Mouse (Mus musculus): ENCODE measurements at regions not wholly inside any gene's neighbourhood (a gene's known extent, or its start where the extent isn't known, plus 50 kb on each side); places are given as distances from the start of the nearest gene placed in this dataset.

DNA sequence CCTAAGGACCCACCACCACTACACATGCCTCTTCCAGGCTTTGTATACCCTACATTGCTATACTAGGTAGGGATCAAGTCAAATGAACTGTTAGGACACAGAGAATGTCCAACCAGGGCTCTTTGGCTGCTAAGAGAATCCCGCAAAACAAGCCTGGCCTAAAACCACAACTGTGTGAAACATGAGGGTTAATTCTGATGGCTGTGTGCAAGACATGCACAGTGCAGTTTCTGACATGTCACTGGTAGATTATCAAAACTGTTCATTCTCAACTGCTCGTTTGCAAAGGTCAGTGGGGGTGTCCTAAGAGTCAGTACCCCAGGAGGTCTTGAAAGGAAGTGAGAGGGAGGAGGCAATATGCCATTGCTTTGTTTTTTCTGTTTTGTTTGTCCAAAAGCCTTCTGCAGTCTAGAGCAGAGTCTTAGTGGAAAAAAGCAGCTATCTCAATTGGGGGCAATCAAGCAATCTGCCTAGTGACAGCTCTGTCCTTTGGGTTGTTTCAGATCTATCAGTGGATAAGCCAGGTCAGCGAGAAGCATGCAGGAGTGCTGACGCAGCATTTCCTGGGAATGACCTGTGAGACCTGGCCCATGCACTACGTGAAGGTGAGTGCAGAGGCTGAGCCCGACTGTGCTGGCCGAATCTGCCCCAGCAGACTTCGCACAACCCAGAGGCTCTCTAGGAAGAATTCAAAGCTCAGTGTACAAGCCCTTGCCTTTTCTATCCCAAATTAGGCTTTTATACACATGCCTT is 151.3 kb upstream of the 4933402D24Rik start:
- DNase-seq (ENCODE audit: low spot score): no peak

DNA sequence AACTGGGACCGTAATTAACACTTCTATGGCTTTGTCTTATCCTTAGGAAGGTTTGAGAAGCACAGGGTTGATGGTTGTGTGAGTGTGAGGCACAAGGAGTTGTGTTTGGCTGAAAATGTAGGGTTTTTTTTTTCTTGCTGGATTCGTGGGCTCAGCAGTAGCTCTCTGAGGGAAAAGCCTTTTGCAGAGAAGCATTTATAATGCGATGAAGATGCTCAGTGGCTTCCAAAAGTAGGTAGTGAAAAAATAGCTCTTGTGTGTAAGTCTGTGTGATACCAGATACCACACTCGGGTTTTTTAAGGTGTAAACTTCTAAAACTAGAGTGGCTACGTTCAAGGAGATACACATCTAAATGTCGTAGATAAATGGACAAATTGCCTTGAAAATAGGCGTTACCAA is 149.1 kb upstream of the 4933402D24Rik start:
- DNase-seq (ENCODE audit: low spot score): no peak

DNA sequence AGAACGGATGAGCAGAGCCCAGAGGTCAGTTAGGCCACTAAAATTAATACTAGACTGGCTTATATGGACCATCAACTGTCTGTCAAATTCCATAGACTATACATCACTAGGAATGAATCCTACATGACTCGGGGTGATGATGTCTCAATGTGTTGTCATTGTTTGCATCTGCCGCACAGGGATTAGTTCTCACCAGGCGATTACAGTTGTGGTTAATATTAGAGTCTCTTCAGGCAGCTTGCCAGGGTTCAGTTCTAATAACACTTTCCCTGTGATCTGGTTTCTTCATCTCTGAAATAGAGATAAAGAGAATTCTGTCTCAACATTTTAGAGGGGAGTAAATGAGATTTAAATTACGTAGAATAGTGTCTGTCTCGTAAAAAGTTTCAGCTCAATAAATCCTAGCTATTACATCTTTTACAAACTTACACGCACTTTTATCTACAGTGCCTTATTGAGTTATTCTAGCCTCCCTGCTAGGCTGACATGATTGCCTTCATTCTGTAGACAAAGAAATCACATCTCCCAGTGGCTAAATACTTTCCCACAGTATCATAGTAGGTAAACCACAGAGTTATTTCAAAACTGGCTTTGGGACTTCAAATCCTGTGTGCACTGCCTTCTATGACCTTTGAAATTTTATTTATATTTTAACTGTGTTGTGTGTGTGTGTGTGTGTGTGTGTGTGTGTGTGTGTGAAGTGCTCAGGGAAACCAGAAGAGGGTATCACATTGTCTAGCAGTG is 148.0 kb upstream of the 4933402D24Rik start:
- DNase-seq (ENCODE audit: low spot score): no peak

DNA sequence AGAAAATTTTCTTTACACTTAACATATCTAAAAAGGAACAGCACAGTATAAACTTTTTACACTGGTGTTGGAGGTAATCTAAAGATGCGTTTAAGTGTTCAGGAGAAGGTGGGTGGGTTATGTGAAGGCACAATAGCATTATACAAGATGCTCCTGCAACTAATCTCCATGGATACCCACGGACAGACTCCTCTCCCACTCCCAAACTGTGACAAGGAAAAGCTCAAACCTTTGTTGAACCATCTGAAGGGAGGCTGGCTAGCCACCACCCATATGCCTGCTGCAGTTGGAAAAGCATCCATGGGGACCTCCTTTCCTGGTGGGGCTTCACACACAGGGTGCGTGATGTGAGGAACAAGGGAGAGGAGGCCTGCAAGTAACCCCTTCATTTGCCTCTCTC is 141.7 kb upstream of the 4933402D24Rik start:
- DNase-seq (ENCODE audit: low spot score): no peak

DNA sequence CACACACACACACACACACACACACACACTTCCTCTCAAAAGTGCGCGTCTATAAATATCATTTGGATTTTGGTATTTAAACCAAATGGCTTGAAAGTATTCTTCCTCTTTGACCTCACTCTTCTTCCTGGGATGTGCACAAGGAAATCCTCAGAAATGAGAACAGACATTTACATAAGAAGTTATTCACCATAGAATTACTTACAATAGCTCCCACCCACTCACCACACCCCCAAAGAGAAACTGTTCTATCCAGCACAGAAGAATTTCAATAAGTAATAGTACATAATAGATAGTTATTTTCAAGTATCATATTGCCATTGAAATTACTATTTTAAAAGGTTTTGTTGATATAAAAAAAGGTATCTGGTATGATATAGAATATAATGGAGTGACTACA is 140.1 kb upstream of the 4933402D24Rik start:
- DNase-seq (ENCODE audit: low spot score): no peak

DNA sequence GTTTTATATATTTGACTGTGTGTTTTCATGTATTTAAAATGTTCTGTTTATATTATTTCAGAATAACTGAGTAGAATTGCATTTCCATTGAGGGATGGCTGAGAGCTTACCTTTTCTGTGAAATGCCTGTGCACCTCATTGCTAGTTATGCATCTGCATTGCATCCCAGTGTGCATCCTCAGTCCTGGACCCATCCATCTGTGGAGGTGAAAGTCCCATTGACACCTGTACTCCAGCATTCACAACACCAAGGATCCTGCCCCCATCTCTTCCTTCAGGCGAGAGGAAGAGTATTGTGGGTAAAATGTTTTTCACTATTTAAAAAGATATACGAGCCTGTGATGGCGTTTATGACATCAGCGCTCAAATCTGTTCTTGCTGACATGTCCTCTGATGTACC is 134.6 kb upstream of the 4933402D24Rik start:
- DNase-seq (ENCODE audit: low spot score): no peak

DNA sequence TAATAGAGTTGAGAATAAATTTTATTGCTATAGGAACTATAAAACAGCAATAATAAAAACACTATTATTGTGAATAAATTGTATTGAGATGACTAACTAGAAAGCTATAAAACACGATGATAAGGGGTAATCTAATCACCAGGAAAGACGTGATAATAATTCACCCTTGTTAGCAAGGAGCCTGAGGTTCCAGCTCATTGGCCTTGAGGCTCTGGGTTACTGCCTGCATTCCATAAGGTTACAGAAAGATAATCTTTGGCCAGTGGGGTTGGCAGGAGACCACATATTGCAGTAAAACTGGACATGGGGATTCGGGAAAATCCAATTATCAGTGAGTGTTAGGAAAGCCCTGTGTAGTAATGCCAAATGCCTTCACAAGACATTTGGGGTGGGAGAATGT is 134.1 kb upstream of the 4933402D24Rik start:
- DNase-seq (ENCODE audit: low spot score): no peak

DNA sequence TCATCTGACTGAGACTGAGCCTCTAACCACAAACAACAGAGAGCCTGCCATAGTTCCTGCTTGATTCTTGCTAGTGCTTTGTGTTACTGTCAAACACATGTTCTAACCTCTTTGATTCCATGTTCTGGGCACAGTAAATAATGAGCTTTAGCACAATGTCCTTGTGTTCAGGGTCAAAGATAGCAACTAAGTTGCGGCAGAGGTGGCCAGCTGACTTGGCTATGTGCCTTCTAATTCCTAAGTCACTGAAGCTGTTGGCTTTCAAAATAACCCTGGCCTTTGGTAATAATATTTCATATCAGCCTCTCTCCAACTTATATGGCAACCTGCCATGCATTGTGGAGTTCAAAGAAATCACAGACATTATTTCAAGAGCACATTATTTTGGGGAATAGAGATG is 133.3 kb upstream of the 4933402D24Rik start:
- DNase-seq (ENCODE audit: low spot score): no peak

DNA sequence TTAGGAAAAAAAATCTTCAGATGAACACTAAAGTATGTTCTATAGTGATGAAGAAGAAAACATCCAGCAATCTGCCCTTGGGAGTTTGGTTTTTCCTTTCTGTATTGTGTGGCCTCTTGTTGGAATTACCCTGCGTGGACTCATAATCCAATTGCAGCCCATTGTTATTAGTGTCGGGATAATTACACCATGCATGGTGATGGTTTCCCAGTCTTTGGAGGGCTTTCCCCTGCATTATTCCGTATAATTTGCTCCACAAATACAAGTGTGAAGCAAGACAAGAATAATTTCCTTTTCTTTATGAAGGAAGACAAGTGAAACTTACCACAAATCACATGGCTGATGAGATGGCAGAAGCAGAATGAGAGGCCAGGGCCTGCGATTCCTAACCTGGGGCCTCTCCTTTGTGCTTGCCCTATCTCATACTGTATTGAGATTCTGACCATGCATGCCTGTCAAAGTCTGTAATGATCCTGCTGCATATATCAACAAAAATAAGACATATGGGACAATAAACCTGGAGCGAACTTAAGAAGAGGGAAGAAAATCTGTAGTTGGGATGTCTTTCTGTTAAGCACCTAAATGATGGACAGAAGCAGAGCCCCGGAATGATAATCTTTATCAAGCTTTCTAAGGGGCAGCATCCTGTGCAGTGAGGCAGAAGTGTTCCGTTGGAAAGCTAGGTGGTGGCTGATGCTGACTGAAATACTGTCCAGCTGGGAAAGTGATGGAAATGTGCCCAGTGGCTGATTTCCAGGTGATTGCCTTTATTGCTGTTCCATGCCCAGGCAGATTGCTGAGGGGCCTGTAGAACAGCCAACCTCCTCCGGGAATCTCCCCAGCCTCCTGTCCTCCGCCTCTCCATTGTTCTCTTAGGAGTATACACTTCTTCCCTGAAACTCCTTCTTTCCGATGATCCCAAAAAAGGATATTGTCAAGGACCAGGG is 130.8 kb upstream of the 4933402D24Rik start:
- no peak for DNase-seq (ENCODE audit: low spot score)

DNA sequence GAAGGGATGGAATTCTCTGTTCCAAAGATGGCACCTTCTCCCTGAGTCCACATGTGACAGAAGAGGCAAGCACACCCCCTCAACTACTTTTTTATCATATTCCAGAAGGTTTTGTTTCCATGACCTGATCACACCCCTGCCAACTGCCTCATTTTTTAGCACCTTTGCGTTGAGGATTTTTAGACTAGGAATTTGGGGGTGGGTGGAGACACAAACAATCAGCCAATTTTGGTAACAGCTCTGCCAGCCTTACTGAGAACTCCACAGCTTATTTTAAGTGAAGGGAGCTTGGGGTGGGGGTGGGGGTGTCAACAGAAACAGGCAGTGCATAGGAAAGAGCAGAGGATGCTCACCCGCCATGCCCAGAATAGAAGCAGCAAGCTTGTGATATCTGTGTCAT is 129.7 kb upstream of the 4933402D24Rik start:
- no peak for DNase-seq (ENCODE audit: low spot score)

DNA sequence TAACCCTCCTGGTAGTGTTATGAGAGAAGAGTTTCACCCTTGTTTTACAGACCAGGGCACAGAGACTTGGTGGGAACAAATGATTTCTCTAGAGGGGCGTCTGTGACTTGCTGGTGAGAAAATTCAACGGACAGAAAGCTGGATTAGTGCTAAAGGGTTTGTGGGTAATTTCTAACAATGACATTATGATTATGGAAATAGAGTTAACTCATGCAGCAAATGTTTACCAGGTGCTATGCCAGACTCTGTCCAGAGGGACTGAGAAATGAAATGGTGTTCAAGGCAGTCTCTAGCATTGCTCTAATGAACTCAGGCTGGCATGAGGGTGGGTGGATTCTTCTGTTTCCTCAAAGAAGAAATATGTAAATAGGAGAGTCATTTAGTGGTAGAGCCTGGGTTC is 128.5 kb upstream of the 4933402D24Rik start:
- no peak for DNase-seq (ENCODE audit: low spot score)

DNA sequence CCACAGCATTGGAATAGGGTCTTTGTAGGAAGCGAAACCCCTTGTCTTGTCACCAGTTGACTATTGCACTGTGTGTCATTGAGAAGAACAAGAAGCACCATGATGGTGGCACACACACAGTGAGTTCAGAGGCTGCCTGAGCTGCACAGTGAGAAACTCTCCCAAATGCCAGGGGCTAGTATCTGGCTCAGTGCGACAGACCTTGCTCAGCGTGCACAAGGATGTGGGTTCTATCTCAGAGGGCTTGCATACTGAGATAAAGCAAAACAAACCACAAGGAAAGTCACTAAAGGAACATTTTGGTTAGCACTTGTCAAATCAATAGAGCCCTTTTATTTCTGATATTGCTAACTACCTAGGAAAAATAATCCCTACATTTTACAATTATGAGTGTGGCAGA is 110.5 kb upstream of the 4933402D24Rik start:
- DNase-seq (ENCODE audit: low spot score): no peak

DNA sequence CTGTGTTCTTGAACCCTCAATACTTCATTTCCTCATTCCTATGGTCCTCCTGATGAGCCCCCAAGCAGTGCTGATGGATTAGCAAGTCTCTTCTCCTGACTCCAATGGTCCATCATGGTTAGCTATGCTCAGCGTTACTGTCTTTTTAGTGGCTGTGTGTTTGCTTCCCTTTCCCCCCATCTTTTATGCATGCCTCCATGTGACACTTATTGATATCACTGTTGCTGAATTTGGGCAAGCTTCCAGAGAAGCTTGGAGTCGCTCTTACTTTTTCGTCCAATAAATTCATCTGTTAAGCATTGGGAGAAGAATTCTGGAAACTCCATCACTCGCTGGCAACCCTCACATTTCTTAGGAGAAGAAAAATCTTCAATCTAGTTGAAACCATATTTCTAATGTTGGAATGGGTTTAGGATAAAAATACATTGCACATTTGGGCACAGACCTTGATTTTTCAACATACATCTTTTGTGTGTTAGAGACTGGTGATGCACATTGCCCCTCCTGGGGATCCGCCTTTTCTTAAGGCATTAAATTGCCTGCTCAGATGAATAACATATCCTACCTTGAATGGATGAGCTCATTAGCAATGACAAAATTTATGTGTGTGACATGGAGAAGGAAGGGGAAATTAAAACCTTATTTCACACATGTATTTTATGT is 107.7 kb upstream of the 4933402D24Rik start:
- no peak for DNase-seq (ENCODE audit: low spot score)

DNA sequence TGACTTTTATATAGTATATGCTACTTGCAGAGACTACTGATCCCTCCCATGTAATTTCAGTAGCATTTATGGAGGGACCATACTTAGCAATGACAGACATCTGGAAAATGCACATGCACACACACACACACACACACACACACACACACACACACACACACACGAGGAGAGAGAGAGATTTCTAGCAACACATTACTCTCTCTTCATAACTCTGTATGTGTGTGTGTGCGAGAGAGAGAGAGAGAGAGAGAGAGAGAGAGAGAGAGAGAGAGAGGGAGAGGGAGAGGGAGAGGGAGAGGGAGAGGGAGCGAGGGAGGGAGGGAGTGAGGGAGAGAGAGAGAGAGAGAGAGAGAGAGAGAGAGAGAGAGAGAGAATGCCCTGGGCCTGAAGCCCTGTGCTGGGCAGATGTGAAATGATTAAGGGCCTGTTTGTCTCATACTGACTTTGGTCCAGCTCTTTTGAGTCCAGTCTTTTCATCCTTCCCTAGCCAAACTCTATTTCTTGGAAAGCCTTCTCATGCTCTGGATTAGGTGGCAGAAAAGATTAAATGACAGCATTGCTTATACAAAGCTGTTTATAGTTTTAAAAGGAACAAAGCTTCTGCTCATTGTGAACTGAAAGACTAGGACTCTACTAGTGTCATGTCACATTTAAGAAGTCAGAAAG is 106.4 kb upstream of the 4933402D24Rik start:
- no peak for DNase-seq (ENCODE audit: low spot score)

DNA sequence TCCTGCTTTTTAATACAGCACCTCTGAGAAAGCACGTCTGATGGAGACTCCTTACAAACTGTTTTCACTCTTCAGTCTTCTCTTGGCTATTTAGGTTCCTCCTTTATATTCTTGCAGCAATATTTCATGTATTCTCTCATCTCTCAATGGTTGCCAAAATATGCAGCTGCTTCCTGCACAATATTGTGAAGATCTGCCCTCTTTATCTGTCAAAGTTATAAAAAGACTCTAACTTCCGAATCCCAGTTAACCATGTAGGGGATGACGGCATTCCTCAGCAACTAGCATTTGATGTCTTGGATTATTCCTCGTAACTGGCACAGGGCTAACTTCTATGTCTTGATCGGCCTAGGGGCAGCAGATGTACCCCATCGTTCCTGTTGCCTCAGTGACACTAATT is 102.8 kb upstream of the 4933402D24Rik start:
- DNase-seq (ENCODE audit: low spot score): no peak

DNA sequence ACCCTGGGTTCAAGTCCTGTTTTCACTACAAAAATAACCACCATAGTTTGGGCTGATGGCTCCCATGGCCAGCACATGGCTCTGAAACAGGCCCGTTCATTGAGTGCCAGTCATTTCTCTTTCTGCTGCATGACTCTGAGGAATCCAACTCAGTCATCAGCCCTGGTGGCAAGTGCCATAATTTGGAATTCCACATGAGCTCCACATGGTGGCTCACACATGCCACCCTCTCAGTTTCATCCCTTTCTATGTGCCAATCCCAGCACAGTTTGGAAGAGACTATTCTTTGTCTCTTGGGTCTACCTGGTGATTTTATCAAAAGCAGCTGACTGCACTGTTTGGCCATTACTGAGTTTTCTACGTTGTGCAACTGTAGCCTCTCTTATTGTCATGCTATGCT is 100.3 kb upstream of the 4933402D24Rik start:
- no peak for DNase-seq (ENCODE audit: low spot score)

DNA sequence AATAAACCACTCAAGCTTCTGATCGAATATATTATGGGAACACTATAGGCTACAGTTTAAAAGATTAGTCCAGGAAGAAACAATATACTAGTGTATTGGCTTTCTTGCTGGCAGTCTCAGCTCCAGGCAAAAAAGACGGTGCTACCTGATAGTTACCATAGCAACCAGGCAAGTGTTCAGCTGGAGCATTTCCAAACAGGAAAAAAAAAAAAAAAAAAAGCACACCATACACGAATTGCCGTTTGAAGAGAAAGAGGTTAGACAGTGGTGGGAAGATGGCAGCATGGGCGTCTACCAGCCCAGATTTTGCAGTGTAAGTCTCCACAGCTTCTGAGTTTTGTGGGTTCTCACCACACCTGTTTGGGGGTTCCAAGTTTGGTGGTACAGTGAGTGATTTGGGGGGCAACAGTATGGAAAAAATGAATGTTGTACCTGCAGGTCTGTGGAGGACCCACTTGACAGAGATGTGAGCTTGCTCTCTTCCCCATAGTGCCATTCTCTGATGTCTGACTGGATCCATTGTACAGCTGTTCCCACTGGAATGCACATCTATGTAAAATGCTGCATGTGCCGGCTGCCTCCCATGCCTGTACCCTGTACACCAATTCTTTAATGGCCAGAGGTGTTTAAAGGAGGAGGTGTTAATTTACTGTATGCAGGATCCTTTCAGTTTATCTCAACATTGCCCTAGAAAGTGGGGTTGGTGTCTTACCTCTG is 89.0 kb upstream of the 4933402D24Rik start:
- DNase-seq (ENCODE audit: low spot score): no peak

DNA sequence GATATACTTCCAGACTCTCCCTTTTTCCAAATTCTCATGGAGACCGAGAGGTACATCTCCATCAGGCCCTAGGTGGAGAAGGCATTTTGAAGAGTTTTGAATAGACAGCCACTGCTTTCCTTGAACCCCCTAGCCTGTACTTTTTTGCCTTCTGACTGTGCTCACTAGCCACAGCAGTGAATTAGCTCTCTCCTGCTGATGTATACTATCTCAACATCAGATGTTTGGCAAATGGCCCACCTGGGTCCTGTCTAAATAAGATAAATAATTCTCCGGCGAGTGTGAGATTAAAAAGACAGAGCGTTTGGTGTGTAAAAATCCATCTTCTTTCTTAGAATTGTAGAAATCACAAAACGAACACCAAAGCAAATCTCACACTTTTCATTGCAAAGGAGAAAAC is 88.4 kb upstream of the 4933402D24Rik start:
- DNase-seq (ENCODE audit: low spot score): no peak

DNA sequence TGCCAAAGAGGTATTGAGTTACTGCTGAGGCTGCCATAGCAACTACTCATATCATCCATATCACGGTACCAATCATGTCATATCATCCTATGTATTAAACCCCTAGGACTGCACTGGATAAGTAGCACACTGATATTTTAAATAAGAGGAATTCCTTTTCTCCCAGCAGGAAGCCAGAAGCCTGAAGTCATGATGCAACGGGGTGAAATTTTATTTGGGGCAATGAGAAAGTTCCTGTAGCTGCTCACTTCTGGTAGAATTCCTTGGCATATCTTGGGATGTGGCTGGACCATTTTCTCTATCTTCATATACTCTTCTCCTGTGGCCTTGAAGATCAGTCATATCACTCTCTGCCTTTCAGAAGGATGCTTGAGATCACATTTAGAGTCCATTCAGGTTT is 87.3 kb upstream of the 4933402D24Rik start:
- DNase-seq (ENCODE audit: low spot score): no peak

DNA sequence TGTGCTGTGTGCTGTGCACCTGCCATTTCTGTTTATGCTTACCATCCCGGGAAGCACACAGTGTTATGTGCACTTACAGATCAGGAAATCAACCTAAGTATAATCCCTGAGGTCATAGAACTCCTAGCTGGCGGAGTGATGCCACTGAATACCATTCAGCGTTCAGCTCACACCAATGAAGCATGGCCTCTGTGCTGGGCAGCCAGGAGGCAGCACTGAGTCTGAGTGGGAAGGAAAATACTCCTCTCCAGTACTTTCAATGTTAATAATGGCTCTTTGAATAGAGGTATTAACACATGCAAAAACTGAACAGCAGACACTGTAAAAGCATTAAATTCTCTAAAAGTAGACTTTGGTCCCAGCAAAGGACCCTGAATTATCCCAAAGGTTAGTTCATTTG is 85.7 kb upstream of the 4933402D24Rik start:
- DNase-seq (ENCODE audit: low spot score): no peak

All from thymus, postnatal 0 days (tissue).